Mouse (Mus musculus) liver, adult (tissue): Measurements from ENCODE around the gene Bcas3.

Source experiments
- GATA4 ChIP-seq: IDR thresholded peaks from 2 replicates; pipeline ENCODE4 v1.6.1; 2014; ENCODE audit warnings: mild to moderate bottlenecking, low read length; ENCODE audit not compliant: insufficient replicate concordance

The Bcas3 gene

GRCm38 (mm10) chr11:85593636-85594035, 240.7 kb downstream of the Bcas3 start:
- TF ChIP-seq GATA4: no peak

- TF ChIP-seq GATA4: no peak
These were observed 246.3 kb downstream of the Bcas3 start for GRCm38 (mm10) chr11:85599251-85599650.

- TF ChIP-seq GATA4: no peak
These were observed 250.8 kb downstream of the Bcas3 start for GRCm38 (mm10) chr11:85603546-85604322.

GRCm38 (mm10) chr11:85609303-85609940, 256.5 kb downstream of the Bcas3 start:
- TF ChIP-seq GATA4: no peak

DNA sequence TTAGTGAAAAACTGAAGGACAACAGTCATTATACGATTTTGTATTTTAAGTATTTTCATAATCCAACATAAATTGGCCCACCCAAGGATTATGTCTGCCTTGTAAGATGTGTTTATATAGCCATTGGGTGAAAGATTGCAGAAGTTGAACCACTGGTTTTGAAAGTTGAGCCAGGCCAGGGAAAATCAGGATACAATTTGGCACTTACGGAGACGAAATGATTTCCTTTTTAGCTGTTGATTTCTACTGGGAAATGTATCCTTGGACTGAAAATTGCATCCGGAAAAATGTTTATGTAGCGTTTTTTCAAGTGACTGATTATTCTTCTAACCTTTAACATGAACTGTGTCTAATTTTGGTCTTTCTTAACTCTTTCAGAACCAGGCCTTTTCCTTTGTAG, 260.1 kb downstream of the Bcas3 start:
- peak; percentile 38; the same call in 1 of the 2 replicates for TF ChIP-seq GATA4

DNA sequence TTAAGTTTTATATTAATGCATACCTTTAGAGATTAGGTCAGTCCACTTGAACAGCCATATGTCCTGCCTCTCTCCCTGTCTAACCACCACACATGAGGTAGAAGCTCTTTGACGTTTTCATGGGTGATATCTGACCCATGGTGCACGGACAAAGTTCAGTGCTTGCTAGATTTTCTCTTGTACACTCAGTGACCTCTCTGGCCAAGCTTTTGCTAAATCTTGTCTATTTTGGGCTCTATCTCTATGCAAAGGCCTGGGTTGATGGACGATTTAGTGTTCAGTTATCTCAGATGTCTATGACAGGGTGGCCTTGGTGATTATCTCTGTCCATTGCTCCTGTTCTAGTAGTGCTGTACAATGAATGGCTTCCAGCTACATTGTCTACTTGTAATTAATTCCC, 260.6 kb downstream of the Bcas3 start:
- TF ChIP-seq GATA4: no peak; the same call in 1 of the 2 replicates

GRCm38 (mm10) chr11:85614431-85614830, 261.5 kb downstream of the Bcas3 start:
- TF ChIP-seq GATA4: no peak

DNA sequence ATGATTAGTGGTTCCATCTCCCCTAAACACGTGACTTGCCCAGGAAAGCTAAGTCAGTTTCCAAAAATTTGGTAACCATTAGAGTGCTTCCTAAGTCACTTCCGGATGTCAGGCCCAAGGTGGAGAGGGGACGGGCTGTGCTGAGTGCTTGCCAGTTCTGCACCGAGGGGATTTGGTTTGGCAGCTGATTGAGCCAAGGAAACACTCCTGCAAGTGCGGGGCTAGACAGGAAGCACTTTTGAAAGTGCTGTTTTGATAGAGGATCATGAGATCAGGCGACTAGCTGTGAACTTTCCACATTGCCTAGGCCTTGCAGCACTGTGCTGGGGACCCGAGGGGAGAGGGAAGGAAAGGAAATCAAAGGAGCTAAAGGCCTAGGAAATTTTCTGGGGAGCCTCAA, 262.5 kb downstream of the Bcas3 start:
- TF ChIP-seq GATA4: peak; percentile 81; the same call in 1 of the 2 replicates

DNA sequence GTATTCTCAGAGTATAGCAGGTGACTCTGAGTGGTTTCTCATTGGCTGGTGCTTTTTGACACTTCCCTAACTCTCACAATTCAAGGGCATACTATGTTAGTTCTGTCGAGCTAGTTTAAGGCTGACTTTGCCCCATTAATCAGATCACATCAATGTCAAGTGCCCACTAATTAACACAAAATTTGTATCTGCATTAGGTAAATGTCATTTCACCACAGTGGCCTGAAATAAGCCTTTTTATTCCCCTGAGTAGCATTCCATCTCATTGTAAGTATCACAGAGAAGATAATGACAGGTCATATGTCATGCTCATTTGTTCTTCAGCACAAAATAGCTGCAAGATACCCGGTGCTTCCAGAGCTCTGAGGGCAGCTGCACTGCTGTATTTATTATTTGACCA, 268.5 kb downstream of the Bcas3 start:
- no peak for TF ChIP-seq GATA4

DNA sequence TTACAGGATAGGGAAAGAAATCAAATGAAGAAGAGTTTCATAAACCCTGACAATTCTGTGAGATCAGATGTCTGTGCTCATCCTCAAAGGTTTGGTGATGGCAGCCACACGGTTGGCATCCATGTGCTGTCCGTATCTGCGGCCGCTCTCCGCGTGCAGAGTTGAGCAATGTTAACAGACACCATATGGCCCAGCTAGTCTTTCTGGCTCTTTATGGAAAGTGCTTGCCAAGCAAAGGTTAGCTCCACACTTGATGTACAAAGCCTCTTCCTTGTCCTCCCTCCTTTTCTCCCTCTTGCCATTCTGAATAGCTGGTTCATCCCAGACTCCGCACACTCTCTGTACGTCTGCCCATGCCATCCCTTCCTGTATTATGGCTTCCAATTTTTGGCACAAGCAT, 269.0 kb downstream of the Bcas3 start:
- no peak for TF ChIP-seq GATA4

DNA sequence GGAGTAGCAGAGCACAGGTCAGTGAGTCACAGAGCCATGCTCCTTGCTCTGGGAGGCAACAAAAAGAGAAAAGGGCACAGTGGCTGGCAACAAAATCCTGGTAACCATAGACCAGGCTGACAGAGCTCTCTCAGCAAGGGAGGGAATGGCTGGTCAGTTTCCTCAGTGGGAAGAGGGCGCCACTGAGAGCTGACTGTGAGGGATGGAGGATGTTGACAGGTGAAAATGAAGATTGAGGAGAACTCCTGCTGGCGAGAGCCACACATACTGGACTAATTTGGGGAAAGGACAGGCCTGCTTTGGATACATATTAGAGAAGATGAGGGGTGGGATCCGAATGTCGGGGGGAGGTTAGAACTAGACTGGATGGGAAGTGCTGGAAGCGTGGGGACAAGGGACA, 272.2 kb downstream of the Bcas3 start:
- no peak for TF ChIP-seq GATA4

DNA sequence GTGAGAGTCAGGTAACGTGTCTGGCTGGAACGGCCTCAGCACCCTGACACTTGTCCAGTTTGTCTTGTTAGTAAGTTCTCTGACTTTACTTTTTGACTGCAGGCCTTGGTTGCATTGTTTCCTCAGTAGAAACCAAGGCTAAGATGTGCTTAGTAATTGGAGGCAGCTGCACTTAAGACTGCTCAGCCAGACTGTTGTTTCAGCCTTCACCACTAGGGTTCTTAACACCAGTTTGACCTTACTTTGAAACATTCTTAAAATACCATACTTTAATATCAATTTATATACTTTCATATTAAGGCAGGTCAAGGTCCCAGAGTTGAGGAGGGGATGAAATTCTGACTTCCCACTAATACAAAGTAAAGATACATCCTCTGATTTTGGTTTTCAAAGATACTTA, 273.9 kb downstream of the Bcas3 start:
- TF ChIP-seq GATA4: no peak

- no peak for TF ChIP-seq GATA4
These were observed 274.4 kb downstream of the Bcas3 start for GRCm38 (mm10) chr11:85627405-85627804.

DNA sequence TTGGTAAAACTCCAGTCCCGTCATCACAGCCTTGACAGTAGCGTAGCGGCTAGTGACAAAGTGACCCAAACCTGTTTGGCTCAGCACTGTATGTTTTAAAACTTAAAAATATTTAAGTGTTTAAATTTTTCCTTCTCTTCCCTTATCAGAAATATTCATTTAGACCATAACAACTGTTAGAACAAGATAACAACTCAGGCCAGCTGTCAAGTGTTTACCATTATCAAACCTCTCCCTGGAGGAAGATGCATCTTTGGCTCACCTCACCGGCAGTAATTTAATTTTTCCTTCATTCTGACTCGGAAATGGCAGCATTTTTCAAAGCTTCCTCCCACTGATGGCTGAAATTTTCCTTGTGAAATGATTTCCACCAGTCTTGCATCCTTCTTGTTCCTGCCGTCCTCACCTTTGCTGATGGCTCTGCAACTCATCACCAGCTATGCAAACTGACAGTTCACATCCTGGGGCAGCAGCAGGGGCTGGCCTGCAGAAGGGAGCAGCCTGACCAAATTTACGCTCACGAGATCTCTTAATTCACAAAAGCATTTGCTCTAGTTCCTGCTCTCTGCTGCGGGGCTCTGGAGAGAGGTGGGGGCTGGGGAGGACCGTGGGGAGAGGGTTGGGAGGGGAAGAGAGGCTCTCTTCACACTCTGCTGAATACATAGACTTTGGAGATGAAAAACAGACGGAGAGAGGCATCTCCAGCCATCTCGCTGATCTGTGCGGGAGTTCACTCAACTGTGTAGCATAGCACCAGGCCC, 275.5 kb downstream of the Bcas3 start:
- TF ChIP-seq GATA4: no peak

- no peak for TF ChIP-seq GATA4
These were observed 279.6 kb downstream of the Bcas3 start for GRCm38 (mm10) chr11:85632568-85632981.
